Mouse (Mus musculus) stomach, postnatal 0 days (tissue): Measurements from ENCODE around the gene Coq8b.

Source experiments
- CTCF ChIP-seq: IDR thresholded peaks from 2 replicates; pipeline ENCODE4 v1.5.1; 2016; ENCODE audit warnings: antibody characterized with exemption, low read depth, mild to moderate bottlenecking, moderate library complexity
- EP300 ChIP-seq: optimal IDR thresholded peaks from 2 replicates; pipeline ENCODE3; 2016; ENCODE audit warnings: antibody characterized with exemption

GRCm38 (mm10) chr7:27235726-27236125 is 2.9 kb downstream of the Coq8b start:
- TF ChIP-seq CTCF (no peak), EP300 (no peak)
